Mouse (Mus musculus): ENCODE data around the gene Fam98b. TPM values are rescaled to one million over a fixed set of nuclear protein-coding genes. Genes with fewer than 3 reads are reported as not detected.

Gene Fam98b
- polyA plus RNA-seq (2015; fragmentation: Nextera tagmentation; extraction: Ambion mirVana) = 12.6 and 13.7 TPM in 2 replicates

GRCm38 (mm10) chr2:117249255-117250000 is at the start of gene Fam98b:
Fam98b (plus strand) TSS chr2:117249739.
- no peaks in the 10 kb centered on the region for H3K27me3 ChIP-seq (replicated peaks)
- H3K27ac ChIP-seq (replicated peaks) = peak within 1 kb of the TSS; percentile 91
- H3K36me3 ChIP-seq = no peaks in the 10 kb centered on the region
- peak; percentile 97 for ATAC-seq (ENCODE audit: low FRiP score)
- WGBS = under 1% methylated on average over 31 of the region's 33 CpGs
- peak within 1 kb of the TSS; percentile 80 for H3K4me3 ChIP-seq (replicated peaks)
- peak within 1 kb of the TSS; percentile 68 for H3K4me2 ChIP-seq
- H3K9me3 ChIP-seq (replicated peaks) = no peaks in the 10 kb centered on the region
- peaks cover 17% of the 10 kb centered on the region for H3K4me1 ChIP-seq
- peak within 1 kb of the TSS; percentile 79 for H3K9ac ChIP-seq (replicated peaks)

- H3K4me1 ChIP-seq = peaks cover 18% of the 10 kb centered on the region
- no peaks in the 10 kb centered on the region for H3K9me3 ChIP-seq (replicated peaks)
- WGBS = 20% methylated on average over 9 of the region's 9 CpGs
- peak overlapping the region; percentile 9; the same call in 1 of the 2 replicates for H3K4me2 ChIP-seq
- H3K9ac ChIP-seq (replicated peaks) = no peak overlapping the region
- ATAC-seq (ENCODE audit: low FRiP score) = peak; percentile 61; the same call in 1 of the 2 replicates
- no peak overlapping the region for H3K4me3 ChIP-seq (replicated peaks)
- no peaks in the 10 kb centered on the region for H3K36me3 ChIP-seq
- H3K27ac ChIP-seq (replicated peaks) = 0 out of 2 replicates have a peak overlapping the region, but pooled peaks have one; percentile 3
- H3K27me3 ChIP-seq (replicated peaks) = no peaks in the 10 kb centered on the region
These were observed 48.6 kb upstream of the Fam98b start for GRCm38 (mm10) chr2:117200869-117201338.

GRCm38 (mm10) chr2:117203350-117203749 is 46.2 kb upstream of the Fam98b start:
- no peak overlapping the region for H3K9ac ChIP-seq (replicated peaks)
- 75% methylated on average over 5 of the region's 5 CpGs for WGBS
- no peak overlapping the region for H3K27ac ChIP-seq (replicated peaks)
- no peaks in the 10 kb centered on the region for H3K36me3 ChIP-seq
- H3K9me3 ChIP-seq (replicated peaks) = no peaks in the 10 kb centered on the region
- H3K27me3 ChIP-seq (replicated peaks) = no peaks in the 10 kb centered on the region
- H3K4me1 ChIP-seq = peaks cover 18% of the 10 kb centered on the region
- no peak overlapping the region for H3K4me2 ChIP-seq
- H3K4me3 ChIP-seq (replicated peaks) = no peak overlapping the region
- ATAC-seq (ENCODE audit: low FRiP score) = no peak

- H3K4me3 ChIP-seq (replicated peaks) = no peak overlapping the region
- peaks cover 18% of the 10 kb centered on the region for H3K4me1 ChIP-seq
- WGBS = 79% methylated on average over 3 of the region's 3 CpGs
- H3K27me3 ChIP-seq (replicated peaks) = no peaks in the 10 kb centered on the region
- H3K9ac ChIP-seq (replicated peaks) = no peak overlapping the region
- no peak for ATAC-seq (ENCODE audit: low FRiP score)
- H3K4me2 ChIP-seq = no peak overlapping the region
- no peaks in the 10 kb centered on the region for H3K9me3 ChIP-seq (replicated peaks)
- no peaks in the 10 kb centered on the region for H3K36me3 ChIP-seq
- no peak overlapping the region for H3K27ac ChIP-seq (replicated peaks)
These were observed 45.0 kb upstream of the Fam98b start for GRCm38 (mm10) chr2:117204534-117204933.

- Histone ChIP-seq H3K9ac (replicated peaks) (no peak overlapping the region), H3K4me3 (replicated peaks) (no peak overlapping the region), H3K4me1 (peaks cover 17% of the 10 kb centered on the region), H3K4me2 (no peak overlapping the region), H3K27me3 (replicated peaks) (no peaks in the 10 kb centered on the region), H3K9me3 (replicated peaks) (no peaks in the 10 kb centered on the region), H3K27ac (replicated peaks) (no peak overlapping the region), H3K36me3 (no peaks in the 10 kb centered on the region)
- ATAC-seq (ENCODE audit: low FRiP score) = no peak
- WGBS = 81% methylated on average over 6 of the region's 6 CpGs
These were observed 44.5 kb upstream of the Fam98b start for GRCm38 (mm10) chr2:117205066-117205465.

GRCm38 (mm10) chr2:117210416-117211085 is 39.0 kb upstream of the Fam98b start:
- 3% methylated on average over 6 of the region's 6 CpGs for WGBS
- H3K27ac ChIP-seq (replicated peaks) = peak overlapping the region; percentile 23; the same call in 1 of the 2 replicates
- H3K27me3 ChIP-seq (replicated peaks) = no peaks in the 10 kb centered on the region
- peak; percentile 93 for ATAC-seq (ENCODE audit: low FRiP score)
- no peaks in the 10 kb centered on the region for H3K9me3 ChIP-seq (replicated peaks)
- H3K4me1 ChIP-seq = 0 out of 2 replicates have a peak, but pooled peaks cover 8% of the 10 kb centered on the region
- H3K36me3 ChIP-seq = no peaks in the 10 kb centered on the region
- no peak overlapping the region for H3K9ac ChIP-seq (replicated peaks)
- no peak overlapping the region for H3K4me3 ChIP-seq (replicated peaks)
- H3K4me2 ChIP-seq = peak overlapping the region; percentile 31

GRCm38 (mm10) chr2:117216152-117216551 is 33.4 kb upstream of the Fam98b start:
- no peaks in the 10 kb centered on the region for H3K9me3 ChIP-seq (replicated peaks)
- no peaks in the 10 kb centered on the region for H3K4me1 ChIP-seq
- no peak overlapping the region for H3K4me2 ChIP-seq
- H3K9ac ChIP-seq (replicated peaks) = no peak overlapping the region
- no peak overlapping the region for H3K4me3 ChIP-seq (replicated peaks)
- 64% methylated on average over 2 of the region's 2 CpGs for WGBS
- H3K27me3 ChIP-seq (replicated peaks) = no peaks in the 10 kb centered on the region
- no peaks in the 10 kb centered on the region for H3K36me3 ChIP-seq
- no peak overlapping the region for H3K27ac ChIP-seq (replicated peaks)
- no peak for ATAC-seq (ENCODE audit: low FRiP score)

GRCm38 (mm10) chr2:117217695-117218216 is 31.8 kb upstream of the Fam98b start:
- no peak overlapping the region for H3K4me3 ChIP-seq (replicated peaks)
- no peaks in the 10 kb centered on the region for H3K27me3 ChIP-seq (replicated peaks)
- no peak for ATAC-seq (ENCODE audit: low FRiP score)
- H3K4me1 ChIP-seq = no peaks in the 10 kb centered on the region
- peak overlapping the region; percentile 15 for H3K4me2 ChIP-seq
- H3K9ac ChIP-seq (replicated peaks) = no peak overlapping the region
- H3K9me3 ChIP-seq (replicated peaks) = no peaks in the 10 kb centered on the region
- 12% methylated on average over 15 of the region's 15 CpGs for WGBS
- H3K36me3 ChIP-seq = no peaks in the 10 kb centered on the region
- H3K27ac ChIP-seq (replicated peaks) = no peak overlapping the region

GRCm38 (mm10) chr2:117219536-117219935 is 30.0 kb upstream of the Fam98b start:
- Histone ChIP-seq H3K9ac (replicated peaks) (no peak overlapping the region), H3K27me3 (replicated peaks) (no peaks in the 10 kb centered on the region), H3K4me2 (no peak overlapping the region), H3K4me3 (replicated peaks) (no peak overlapping the region), H3K27ac (replicated peaks) (no peak overlapping the region), H3K36me3 (no peaks in the 10 kb centered on the region), H3K9me3 (replicated peaks) (no peaks in the 10 kb centered on the region), H3K4me1 (no peaks in the 10 kb centered on the region)
- WGBS = 99% methylated on average over 4 of the region's 4 CpGs
- no peak for ATAC-seq (ENCODE audit: low FRiP score)

- Histone ChIP-seq H3K27ac (replicated peaks) (no peak overlapping the region), H3K9me3 (replicated peaks) (no peaks in the 10 kb centered on the region), H3K4me1 (no peaks in the 10 kb centered on the region), H3K9ac (replicated peaks) (no peak overlapping the region), H3K27me3 (replicated peaks) (no peaks in the 10 kb centered on the region), H3K4me2 (no peak overlapping the region), H3K36me3 (no peaks in the 10 kb centered on the region), H3K4me3 (replicated peaks) (no peak overlapping the region)
- no peak for ATAC-seq (ENCODE audit: low FRiP score)
- 89% methylated on average over 9 of the region's 9 CpGs for WGBS
These were observed 26.9 kb upstream of the Fam98b start for GRCm38 (mm10) chr2:117222651-117223050.

GRCm38 (mm10) chr2:117228601-117229125 is 20.9 kb upstream of the Fam98b start:
- Histone ChIP-seq H3K9me3 (replicated peaks) (no peaks in the 10 kb centered on the region), H3K27ac (replicated peaks) (peak overlapping the region; percentile 1; the same call in 1 of the 2 replicates), H3K9ac (replicated peaks) (no peak overlapping the region), H3K4me3 (replicated peaks) (no peak overlapping the region), H3K4me1 (peaks cover 11% of the 10 kb centered on the region), H3K36me3 (no peaks in the 10 kb centered on the region), H3K27me3 (replicated peaks) (no peaks in the 10 kb centered on the region), H3K4me2 (no peak overlapping the region)
- ATAC-seq (ENCODE audit: low FRiP score) = peak; percentile 73
- WGBS = 48% methylated on average over 11 of the region's 11 CpGs

Data from neural tube, embryonic 15.5 days (tissue).